Mouse (Mus musculus) left cerebral cortex, postnatal 36 days (tissue): ENCODE measurements around the gene Fut2. TPM values are rescaled to one million over a fixed set of nuclear protein-coding genes. Genes with fewer than 3 reads are reported as not detected.

Experiments
- DNase-seq, 2 experiments: peaks; one replicate each; pipeline ENCODE4 v3.0.0; 2021 to 2022; ENCODE audit warnings: low spot score in 2 of 2, mixed read lengths in 1 of 2
- intact Hi-C: fragments of 180-260 bp; cut with DNase I; formaldehyde crosslinking; loops from one replicate; pipeline ENCODE4 v1.15.1; 2025
- total RNA-seq, 2 experiments: library from RNA; stranded (reverse); gene quantifications; 2 replicates each; pipeline ENCODE4 v1.2.3; 2021

The Fut2 gene
- total RNA-seq = under 1 TPM in 1 of 2 experiments, not detected in 1; 0.63 TPM

DNA sequence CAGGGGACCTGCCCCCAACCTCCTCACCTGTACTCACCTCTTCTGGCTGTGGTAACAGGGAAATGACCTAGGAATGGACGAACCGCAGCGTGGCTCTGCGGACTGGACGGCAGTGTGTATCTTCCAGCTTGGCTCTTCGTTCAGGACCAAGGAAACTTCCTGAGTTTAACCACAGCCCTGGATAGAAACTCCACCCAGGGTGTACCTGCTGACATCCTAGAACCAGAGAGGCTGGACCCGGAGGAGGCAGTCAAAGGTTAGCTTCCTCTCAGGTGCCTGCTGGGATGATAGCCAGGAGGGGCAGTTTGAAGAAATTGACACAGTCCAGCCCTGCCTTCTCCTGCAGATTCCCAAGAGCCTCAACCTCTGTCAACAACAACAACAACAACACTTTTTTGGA lies at the start of gene Fut2:
Fut2 (minus strand) TSS at position 234 of the 400 bp plus-strand sequence.
- intact Hi-C loops = no loop called here
- DNase-seq = no peak

DNA sequence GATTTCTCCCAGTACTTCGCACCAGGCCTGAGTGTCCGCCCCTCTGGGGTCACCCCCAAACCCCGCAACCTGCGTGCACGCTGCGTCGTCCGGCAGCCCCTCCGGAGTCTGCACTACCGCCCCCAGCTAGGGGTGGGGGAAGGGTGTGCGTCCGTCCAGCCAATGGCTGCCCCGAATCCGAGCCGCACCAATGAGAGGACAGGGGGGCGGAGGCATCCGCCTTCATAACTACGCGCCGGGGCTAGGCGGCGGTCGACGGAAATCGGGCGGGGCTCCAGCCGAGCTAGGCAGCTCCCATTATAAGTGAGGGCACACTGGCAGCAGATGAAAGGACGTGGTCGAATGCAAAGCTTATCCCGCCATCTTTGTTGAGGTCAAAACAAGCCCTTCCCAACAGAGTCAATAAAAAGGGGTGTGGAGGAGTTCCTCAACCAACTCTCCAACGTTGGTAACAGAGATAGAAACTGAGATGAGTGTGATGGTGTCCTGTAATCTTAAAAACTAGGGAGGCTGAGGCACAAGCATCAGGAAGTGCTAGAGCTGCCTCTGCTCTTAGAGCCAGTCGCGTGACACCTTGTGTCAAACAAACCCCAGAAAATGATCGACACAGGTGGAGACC lies 49.0 kb upstream of the Fut2 start, which contains the start of gene Rpl18:
Rpl18 (plus strand) TSS at position 368 of the 619 bp plus-strand sequence.
- intact Hi-C loops = no loop called here
- DNase-seq = peak; percentile 98

DNA sequence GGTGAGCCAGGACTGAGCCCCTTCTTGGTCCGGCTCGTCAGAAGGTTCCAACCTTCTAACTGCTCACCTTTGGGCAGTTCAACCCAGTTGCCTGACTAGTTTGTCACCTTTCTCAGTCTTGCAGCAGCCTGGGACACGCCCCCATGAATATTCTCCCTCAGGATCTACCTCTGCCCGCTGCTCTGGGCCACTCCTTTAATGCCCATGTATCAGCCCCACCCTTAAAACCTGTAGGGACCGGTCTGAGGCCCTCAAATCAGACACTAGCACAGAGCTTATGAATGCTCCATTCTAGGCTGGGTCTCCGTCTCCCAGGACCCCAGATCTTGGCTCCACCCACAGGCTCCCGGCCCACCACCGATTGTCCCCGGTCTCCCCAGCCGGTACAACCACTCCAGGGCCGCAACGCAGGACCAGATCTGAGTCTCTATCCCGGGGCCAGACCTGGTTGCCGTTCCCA lies 48.5 kb upstream of the Fut2 start:
- intact Hi-C loops = no loop called here
- DNase-seq = no peak

DNA sequence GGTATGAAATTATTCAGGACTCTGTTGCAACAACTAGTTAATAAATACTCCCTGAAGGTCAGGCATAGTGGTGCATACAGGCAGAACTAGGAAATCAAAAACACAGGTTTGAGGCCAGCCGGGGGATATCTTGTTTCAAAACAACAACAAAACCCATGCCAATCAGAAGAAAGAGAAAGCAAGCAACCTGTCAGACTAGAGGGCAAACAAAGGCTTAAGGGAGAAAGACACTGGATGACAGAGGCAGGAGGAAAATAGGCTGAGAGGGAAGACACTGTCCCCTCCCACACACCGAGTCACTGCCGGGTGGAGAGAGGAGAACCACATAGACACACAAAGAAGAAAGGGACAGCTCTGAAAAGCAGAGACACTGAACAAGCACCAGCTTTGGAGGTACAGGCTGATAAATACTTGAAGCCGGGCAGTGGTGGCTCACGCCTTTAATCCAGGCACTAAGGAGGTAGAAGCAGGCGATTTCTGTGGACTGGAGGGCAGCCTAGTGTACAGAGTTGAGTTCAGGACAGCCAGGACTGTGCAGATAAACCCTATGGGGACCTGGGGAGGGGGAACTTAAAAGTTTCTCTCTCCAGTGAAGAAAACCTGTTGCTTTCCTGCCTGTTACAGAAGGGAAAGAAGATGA lies 47.8 kb upstream of the Fut2 start:
- intact Hi-C loops = no loop called here
- no peak for DNase-seq

DNA sequence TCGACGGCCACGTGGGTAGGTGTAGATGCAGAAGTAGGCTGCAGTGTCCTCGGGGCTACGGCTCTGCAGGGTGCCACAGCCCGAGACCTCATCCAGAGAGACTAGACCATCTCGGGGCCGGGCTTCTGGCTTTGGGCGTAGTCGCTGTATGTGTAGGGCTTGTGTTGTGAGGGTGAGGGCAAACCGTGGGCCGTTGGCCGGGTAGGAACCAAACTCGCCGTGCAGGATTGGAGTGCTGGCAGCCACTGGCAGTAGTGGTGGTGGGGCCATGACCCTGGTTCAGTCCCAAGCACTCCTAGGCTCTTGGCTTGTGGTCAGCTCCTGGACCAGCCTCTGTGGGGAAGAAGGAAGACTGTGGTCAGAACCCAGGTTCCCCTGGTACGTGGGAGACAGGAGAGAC lies 47.2 kb upstream of the Fut2 start:
- DNase-seq = no peak
- intact Hi-C loops = no loop called here

DNA sequence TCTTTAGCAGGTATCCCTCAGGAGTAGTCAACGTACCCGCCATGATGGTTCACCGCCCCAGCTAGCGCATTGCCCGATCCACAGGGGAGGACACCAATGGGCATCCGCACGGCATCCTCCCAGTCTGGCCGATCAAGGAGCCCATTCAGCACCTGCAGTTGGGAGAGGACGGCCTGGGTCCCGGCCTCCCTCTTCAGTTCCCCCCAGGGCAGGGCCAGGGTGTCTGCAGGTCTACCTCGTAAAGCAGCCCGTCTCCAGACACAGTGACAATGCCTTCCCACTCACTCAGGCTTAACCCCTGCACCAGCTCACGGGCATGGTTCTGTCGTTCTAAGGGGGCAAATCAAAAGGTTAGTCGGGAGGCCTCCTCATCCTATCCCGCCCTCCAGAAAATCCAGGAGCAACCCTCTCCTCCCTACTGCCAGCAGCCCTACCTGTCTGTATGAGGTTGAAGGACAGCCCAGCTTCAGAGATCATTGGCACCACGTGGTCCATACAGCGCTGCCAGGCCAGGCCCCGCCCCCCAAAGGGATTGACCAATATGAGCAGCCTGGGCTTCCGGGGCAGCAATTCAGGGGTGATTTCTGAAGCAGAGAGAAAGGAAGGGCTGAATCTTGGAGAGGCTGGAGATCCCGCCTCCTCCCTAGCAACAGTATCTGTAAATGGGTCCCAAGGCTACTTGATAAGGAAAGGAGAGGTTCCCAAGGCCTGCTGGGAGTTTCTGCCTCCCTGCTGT lies 46.0 kb upstream of the Fut2 start:
- no peak for DNase-seq
- intact Hi-C loops = no loop called here

DNA sequence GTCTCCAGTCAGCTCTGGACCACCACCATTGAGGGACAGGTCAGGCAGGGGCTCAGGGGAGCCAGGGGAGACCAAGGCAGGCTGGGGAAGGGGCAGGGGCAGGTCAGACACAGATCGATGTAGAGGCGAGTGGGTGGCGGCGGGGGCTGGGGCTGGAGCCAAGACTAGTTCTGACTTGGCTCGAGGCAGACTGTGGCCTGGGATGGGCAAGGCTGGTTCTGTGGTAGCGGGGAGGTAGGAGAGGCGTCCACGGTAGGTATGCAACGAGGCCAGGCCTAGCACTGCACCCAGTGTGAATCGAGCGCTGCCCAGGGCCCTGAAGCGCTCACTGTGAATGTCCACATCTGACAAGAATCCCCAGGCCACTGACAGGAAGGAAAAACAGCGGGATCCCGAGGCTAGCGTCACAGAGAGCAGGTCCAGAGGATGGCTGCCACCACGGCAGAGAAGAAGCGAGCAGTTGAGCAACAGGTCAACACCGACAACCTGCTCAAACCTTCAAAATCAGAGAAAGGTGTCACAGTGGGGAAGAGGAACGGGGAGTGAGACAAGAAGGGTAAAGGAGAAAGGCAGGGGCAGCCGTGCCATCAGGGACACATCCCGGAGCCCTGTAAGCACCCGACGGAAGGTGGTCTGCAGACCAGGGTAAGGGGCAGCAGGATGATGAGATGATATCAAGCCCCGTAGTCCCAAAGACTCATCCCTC lies 45.3 kb upstream of the Fut2 start:
- DNase-seq = no peak
- intact Hi-C loops = no loop called here

DNA sequence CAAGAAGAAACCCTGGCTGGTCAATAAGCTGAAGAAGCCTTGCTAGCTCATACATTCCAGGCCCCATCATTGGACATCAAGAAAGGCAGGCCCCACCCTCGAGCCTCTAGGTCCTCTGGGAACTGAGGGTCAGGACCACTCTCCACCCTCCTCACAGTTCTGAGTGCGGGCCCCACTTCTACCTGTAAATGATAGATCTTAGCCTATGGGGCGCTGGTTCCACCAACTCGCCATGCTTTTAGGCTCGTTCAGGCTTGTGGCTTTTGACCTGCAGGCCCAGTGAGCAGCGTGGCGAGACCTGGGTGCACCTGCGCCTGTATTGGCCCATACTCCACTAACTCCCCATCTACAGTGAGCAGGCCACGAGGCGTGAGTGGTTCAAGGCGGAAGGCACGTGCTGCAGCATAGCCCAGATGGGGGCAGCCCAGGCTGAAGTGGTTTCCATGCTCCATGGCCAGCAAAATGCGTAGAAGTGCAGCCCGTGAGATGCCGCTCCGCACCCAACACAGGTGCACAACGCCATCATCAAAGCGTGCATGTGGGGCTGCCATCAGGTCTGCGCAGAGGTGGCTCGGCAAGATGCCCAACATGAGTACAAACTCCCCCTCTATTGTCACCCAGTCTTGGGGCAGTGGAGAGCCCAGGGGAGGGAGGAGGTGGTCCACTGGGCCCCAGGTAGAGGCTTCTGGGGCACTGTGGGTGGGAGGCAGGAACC lies 44.4 kb upstream of the Fut2 start:
- peak; percentile 39 to 53 for DNase-seq
- intact Hi-C loops = no loop called here

DNA sequence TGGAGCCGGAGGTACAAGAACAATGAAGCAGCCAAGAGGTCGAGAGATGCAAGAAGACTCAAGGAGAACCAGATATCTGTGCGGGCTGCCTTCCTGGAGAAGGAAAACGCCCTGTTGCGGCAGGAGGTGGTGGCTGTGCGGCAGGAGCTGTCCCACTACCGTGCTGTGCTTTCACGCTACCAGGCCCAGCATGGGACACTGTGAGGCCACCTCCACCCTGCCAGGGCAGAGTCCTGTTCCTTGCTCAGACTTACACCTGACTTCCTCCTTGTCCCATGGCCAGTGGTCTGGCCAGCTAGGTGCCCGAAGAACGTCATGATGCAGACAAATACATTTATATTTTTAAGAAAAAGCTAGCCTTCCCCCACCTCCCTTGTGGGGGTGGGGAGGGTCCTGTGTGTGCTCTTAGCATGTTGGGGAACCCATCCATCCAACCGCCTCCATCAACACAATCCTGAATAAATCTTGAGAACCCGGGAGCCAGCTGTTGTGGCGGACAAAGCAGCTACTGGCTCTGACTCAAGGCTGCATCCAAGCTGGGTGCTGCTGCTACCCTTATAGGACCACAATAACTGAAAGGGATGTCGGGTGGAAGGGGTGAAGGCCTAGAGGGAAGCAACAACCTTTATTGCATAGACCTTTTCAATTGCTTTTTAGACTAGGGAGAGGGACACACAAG lies 43.6 kb upstream of the Fut2 start:
- DNase-seq = no peak
- intact Hi-C loops = no loop called here

DNA sequence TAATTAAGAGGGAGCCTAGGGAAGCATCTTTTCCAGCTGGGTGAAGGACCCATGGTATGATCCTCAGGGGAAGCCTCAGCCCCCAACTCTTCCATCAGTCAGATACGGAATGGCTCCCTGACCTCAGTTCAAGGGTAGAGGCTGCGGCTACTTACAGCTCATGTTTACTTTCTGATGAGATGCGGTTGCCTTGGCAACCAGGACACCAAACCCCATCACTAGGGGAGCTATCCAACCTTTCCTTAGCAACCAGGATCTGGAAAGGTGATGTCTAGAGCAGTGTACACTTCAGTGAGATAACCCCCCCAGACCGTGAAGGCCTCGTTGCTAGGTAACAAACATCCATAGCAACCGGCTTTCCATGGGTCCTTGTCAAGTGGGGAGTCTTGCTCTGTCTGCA lies 42.8 kb upstream of the Fut2 start:
- no peak for DNase-seq
- intact Hi-C loops = no loop called here

DNA sequence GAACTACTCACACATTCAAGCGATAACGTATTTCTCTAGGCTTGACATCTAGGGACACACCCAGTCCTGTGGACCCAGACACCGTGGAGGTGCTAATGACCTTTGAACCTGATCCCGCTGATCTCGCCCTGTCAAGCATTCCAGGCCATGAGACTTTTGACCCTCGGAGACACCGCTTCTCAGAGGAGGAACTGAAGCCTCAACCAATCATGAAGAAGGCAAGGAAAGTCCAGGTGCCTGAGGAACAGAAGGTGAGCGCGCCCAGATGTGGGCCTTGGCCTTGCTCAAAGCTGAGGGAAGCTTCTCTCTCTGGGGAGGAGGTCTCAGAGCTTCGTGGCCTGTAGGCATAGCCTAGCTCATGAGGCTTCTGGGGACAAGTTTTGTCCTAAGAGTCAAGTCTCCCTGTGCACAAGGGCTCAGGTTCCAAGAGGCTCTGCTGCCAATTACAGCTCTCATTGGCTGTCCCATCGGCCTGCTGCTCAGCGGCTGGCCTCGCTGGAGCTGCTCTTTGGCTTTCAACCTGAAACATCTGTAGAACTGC lies 42.1 kb upstream of the Fut2 start:
- no peak for DNase-seq
- intact Hi-C loops = no loop called here

DNA sequence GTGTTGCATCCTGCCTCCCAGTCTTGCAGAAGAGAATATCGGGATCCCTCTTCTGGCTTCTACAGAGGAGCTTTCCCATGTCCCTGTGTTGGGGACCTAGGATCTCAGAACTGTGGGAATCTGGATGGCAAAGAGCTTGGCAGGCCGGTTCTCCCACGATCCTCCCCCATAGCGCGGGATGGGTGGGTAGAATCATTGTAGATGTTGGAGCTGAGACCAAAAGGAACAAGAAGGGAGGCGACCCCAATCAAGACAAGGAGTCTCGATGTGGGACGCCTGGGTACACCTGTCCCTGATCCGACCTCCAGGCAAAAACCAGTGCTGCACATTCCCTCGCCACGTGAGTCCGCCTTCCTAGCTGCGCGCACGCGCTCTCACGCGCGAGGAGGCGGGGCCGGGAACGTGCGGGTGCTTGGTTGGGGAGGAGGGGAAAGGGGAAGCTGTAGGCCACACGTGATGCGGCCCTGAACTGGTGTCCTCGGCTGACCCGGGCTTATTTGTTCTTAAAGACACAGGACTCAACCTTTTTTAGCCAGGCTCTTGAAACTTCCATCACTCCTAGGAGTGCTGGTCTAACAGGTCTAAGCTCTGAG lies 41.3 kb upstream of the Fut2 start:
- intact Hi-C loops = no loop called here
- peak; percentile 95 to 96 for DNase-seq

DNA sequence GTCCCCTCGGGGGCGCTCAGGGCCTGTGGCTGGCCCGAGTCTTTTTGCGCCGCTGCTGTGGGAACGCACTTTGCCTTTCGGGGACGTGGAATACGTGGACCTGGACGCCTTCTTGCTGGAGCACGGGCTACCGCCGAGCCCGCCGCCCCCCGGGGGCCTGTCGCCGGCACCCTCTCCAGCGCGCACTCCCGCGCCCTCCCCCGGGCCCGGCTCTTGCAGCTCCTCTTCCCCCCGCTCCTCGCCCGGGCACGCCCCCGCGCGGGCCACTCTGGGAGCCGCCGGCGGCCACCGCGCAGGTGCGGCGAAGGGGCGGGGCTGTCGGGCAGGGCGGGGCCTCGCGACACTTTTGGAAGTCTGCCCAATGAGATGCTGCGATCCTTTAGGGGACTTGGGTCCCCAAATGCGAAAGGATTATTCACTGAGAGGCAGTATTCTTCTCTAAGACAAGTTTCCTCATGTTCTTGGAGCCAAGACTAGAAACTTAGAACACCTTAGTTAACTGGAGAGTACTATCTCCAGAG lies 40.6 kb upstream of the Fut2 start:
- peak; percentile 84 to 90 for DNase-seq
- intact Hi-C loops = no loop called here

DNA sequence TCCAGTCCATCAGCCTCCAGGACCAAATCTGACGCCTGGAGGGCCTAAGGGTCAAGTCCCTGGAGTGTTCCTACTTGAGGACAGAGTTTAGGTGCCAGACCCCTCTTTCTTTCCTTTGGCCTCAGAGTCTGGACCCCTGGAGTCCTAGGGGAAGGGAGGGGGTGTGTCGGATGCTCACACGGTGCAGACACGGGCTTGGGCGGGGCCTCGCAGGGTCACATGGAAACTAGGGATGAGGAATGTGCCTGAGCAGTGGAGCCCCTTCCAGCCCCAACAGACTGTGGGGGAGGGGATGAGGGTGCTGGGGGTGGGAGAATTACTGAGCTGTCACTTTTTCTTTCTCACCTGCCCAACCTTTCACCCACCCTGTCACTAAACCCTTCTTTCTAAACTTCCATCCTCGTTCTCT lies 39.7 kb upstream of the Fut2 start:
- DNase-seq = peak; percentile 84 to 87
- intact Hi-C loops = no loop called here

DNA sequence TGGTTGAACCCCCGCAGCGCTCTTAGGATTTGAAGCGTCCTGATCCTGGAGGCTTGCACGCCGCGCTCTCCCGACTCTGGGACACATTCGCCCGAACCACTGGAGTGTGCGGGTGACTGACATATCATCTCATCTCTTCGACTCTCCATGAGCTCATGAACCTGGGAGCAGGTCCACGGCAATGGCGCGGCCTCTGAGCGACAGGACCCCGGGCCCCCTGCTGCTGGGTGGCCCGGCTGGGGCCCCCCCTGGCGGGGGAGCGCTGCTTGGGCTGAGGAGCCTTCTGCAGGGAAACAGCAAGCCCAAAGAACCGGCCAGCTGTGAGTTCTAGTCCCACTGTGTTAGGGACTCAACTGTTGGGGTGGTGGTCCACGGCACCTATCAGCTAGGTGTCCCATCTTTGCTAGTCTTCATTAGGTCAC lies 39.3 kb upstream of the Fut2 start:
- DNase-seq = no peak
- intact Hi-C loops = no loop called here

DNA sequence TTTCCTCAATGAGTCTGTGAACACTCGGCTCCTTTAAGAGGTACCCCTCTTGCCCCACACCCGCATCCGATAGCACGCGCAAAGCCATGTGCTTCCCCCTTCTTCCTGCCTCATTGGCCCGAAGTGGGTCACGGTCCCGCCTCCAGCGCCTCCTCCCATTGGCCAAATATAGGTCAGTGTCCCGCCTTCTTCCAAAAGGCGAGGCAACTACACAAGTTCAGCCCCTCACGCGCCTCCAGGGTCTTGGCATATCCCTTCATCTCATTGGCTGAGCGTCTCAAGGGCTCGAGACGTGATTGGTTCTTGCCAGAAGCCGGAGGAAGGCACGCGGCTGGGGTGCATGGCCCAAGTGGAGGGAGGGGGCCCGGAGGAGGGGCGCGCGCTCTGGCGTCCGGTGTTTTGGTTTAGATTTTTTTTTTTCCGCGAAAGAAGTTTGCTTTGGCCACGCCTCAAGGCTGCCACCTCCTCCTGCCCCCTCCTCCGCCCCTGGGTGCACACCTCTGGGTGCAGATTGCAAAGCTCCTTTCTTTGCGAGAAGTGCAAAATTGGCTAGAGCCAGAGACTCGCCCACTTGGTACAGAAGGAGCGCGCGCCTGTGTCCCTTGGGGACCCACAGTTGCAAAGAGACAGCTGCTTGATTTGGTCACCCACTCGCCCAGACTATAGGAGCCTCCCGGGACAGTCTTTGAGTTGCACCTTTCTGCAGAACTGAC lies 38.7 kb upstream of the Fut2 start, which contains the start of gene Dbp:
Dbp (plus strand) TSS at position 359 of the 713 bp plus-strand sequence.
- DNase-seq = peak; percentile 100
- intact Hi-C loops = loop anchor here (5.0 kb wide), 1 partner anchor 238 kb away; the partner anchor contains the start of gene Bax

DNA sequence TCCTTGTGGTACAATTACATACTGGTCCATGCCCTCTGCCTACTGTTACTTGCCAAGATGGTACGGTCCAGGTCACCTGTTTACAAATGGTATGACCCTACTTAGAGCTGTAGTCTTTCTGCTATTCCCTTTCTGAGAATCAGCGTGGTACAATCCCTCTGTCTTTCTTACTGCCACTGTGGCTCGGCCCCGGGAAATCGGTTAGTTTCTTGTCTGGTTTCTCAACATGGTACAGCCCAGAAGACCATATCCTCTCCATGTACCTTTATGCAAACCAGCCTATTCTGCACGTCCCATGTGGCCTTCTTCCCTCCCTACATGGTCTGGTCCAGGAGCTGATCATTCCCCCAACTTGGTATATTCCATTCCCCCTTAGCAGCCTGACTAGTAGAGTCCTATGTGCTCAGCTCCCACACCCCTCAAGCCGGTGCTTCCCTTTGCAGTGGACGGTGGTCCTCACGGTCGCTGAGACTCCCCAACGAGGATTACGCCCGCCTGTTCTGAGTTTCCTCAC lies 37.9 kb upstream of the Fut2 start:
- intact Hi-C loops = loop anchor here (5.0 kb wide), 1 partner anchor 237 kb away; the partner anchor contains the start of gene Bax
- DNase-seq = peak; percentile 78 to 83
